In genomic region chr6:108592636-108593035, GRCm38 (mm10) we compare ENCODE assay signal across 17 mouse cellular contexts.
"Had no signal": no experiment of that assay in that cellular context is flagged by ENCODE, and none has a peak within 500 bp of the region (broad histone marks: within the 10 kb centered on the region; RNA-seq: fewer than 3 reads in every experiment).

No protein-coding gene starts in this region.

- H3K4me1 ChIP-seq: liver, embryonic 15.5 days; midbrain, embryonic 10.5 days; neural tube, embryonic 15.5 days had no signal

- H3K4me3 ChIP-seq: limb, embryonic 10.5 days; liver, embryonic 15.5 days; midbrain, embryonic 10.5 days; myocyte; neural tube, embryonic 15.5 days had no signal

- ATAC-seq: lung, postnatal 0 days had no signal

- H3K4me2 ChIP-seq: liver, embryonic 11.5 days; liver, embryonic 15.5 days; neural tube, embryonic 15.5 days had no signal

- H3K36me3 ChIP-seq: limb, embryonic 10.5 days; liver, embryonic 15.5 days; midbrain, embryonic 10.5 days; neural tube, embryonic 15.5 days had no signal

- H3K27ac ChIP-seq: kidney, postnatal 0 days; limb, embryonic 10.5 days; liver, embryonic 15.5 days; midbrain, embryonic 10.5 days; neural tube, embryonic 15.5 days had no signal

- H3K9me3 ChIP-seq: limb, embryonic 10.5 days; liver, embryonic 15.5 days; midbrain, embryonic 10.5 days; neural tube, embryonic 15.5 days had no signal

- DNase-seq: kidney, postnatal 36 days; layer of hippocampus, adult 9-11 months; lung, adult 2 months; lung, postnatal 36 days; midbrain, embryonic 14.5 days; right cerebral cortex, adult 18-20 months; spleen, adult 18-20 months; thymus, adult 18-20 months; thymus, postnatal 14 days had no signal

- H3K9ac ChIP-seq: liver, embryonic 15.5 days; neural tube, embryonic 15.5 days had no signal

- H3K27me3 ChIP-seq: neural tube, embryonic 15.5 days had no signal
